Mouse (Mus musculus) embryonic facial prominence, embryonic 12.5 days (tissue): ENCODE data around the gene Rpia. TPM values are rescaled to one million over a fixed set of nuclear protein-coding genes. Genes with fewer than 3 reads are reported as not detected.
A peak's percentile ranks its signal among the peaks of the same experiment; 100 is the strongest.

Experiments used
- ATAC-seq: fragments of 200-750 bp; cut with Nextera tagmentation; 2 replicates; pipeline ENCODE4 v1.8.0; 2017; ENCODE audit not compliant: insufficient number of reproducible peaks, insufficient read depth, low FRiP score, low TSS enrichment
- H3K27ac ChIP-seq: fragments of 300-500 bp; sonication (generic); 2 replicates; pipeline ENCODE4 v1.5.1; 2016; ENCODE audit warnings: mild to moderate bottlenecking
- H3K27me3 ChIP-seq: fragments of 300-500 bp; sonication (generic); 2 replicates; pipeline ENCODE4 v1.6.1; 2016; ENCODE audit warnings: mild to moderate bottlenecking, moderate library complexity
- H3K36me3 ChIP-seq: fragments of 300-500 bp; sonication (generic); 2 replicates; pipeline ENCODE4 v1.6.1; 2016; ENCODE audit warnings: mild to moderate bottlenecking
- H3K4me1 ChIP-seq: fragments of 300-500 bp; sonication (generic); 2 replicates; pipeline ENCODE4 v1.6.1; 2016
- H3K4me2 ChIP-seq: fragments of 300-500 bp; sonication (generic); replicated peaks from 2 replicates; pipeline ENCODE4 v1.6.1; 2016; ENCODE audit warnings: mild to moderate bottlenecking, moderate library complexity
- H3K4me3 ChIP-seq: fragments of 300-500 bp; sonication (generic); 2 replicates; pipeline ENCODE4 v1.5.1; 2016; ENCODE audit warnings: mild to moderate bottlenecking
- H3K9ac ChIP-seq: fragments of 300-500 bp; sonication (generic); 2 replicates; pipeline ENCODE4 v1.6.1; 2016; ENCODE audit warnings: mild to moderate bottlenecking, moderate library complexity
- H3K9me3 ChIP-seq: fragments of 300-500 bp; sonication (generic); 2 replicates; pipeline ENCODE4 v1.6.1; 2016; ENCODE audit warnings: mild to moderate bottlenecking, moderate library complexity
- WGBS: fragments of 180-500 bp; shearing (Covaris S2); methylation state at CpG from one replicate; pipeline ENCODE4 v1.1.7; 2016; 5-methylcytosine and 5-hydroxymethylcytosine counted together
- polyA plus RNA-seq: library from polyadenylated mRNA; unstranded; fragments of >200 nt; fragmentation: Nextera tagmentation; extraction: Ambion mirVana; gene quantifications from 2 replicates; pipeline ENCODE4 v1.2.1, GENCODE M21; 2016

Gene Rpia
- polyA plus RNA-seq, 1 experiment from 2014 or later = 3.5 TPM

GRCm38 (mm10) chr6:70718760-70719159, 73.3 kb downstream of the Rpia start:
- no peak for ATAC-seq
- Histone ChIP-seq H3K27me3 (no peaks in the 10 kb centered on the region), H3K4me2 (no peak overlapping the region), H3K4me3 (no peak overlapping the region), H3K4me1 (no peaks in the 10 kb centered on the region), H3K36me3 (no peaks in the 10 kb centered on the region), H3K9ac (no peak overlapping the region), H3K9me3 (no peaks in the 10 kb centered on the region), H3K27ac (no peak overlapping the region)
- 63% methylated on average over 2 of the region's 2 CpGs for WGBS

- Histone ChIP-seq H3K4me1 (no peaks in the 10 kb centered on the region), H3K27me3 (no peaks in the 10 kb centered on the region), H3K9ac (no peak overlapping the region), H3K4me2 (no peak overlapping the region), H3K9me3 (no peaks in the 10 kb centered on the region), H3K27ac (no peak overlapping the region), H3K4me3 (no peak overlapping the region), H3K36me3 (no peaks in the 10 kb centered on the region)
- WGBS = 80% methylated on average over 4 of the region's 4 CpGs
- no peak for ATAC-seq
These were observed 73.9 kb downstream of the Rpia start for GRCm38 (mm10) chr6:70718164-70718563.

- Histone ChIP-seq H3K27ac (no peak overlapping the region), H3K9ac (no peak overlapping the region), H3K27me3 (no peaks in the 10 kb centered on the region), H3K4me1 (no peaks in the 10 kb centered on the region), H3K4me2 (no peak overlapping the region), H3K4me3 (no peak overlapping the region), H3K36me3 (no peaks in the 10 kb centered on the region), H3K9me3 (no peaks in the 10 kb centered on the region)
- 75% methylated on average over 12 of the region's 12 CpGs for WGBS
- peak; percentile 47; the same call in 1 of the 2 replicates for ATAC-seq
These were observed 75.2 kb downstream of the Rpia start for GRCm38 (mm10) chr6:70716701-70717393.

Other genes starting within 250 kb of the Rpia start
- 12.8 and 13.5 TPM in 2 replicates for gene Eif2ak3, start 52.3 kb upstream of the Rpia start, polyA plus RNA-seq
- not detected in 2 replicates for gene Tex37, start 126.7 kb upstream of the Rpia start, polyA plus RNA-seq
- gene Foxi3, start 164.3 kb upstream of the Rpia start, polyA plus RNA-seq = 1.3 and 1.7 TPM in 2 replicates